Mouse (Mus musculus) heart, postnatal 0 days (tissue): ENCODE measurements at regions not wholly inside any gene's neighbourhood (a gene's known extent, or its start where the extent isn't known, plus 50 kb on each side); places are given as distances from the start of the nearest gene placed in this dataset.

Experiments used
- ATAC-seq: fragments of 200-750 bp; cut with Nextera tagmentation; 2 replicates; pipeline ENCODE4 v1.8.0; 2017; ENCODE audit warnings: low read depth, moderate number of reproducible peaks, moderate library complexity; ENCODE audit not compliant: insufficient read depth
- DNase-seq: peaks from one replicate; pipeline ENCODE4 v3.0.0-alpha.2; 2016; ENCODE audit warnings: low spot score
- H3K27ac ChIP-seq: fragments of 300-500 bp; sonication (generic); 2 replicates; pipeline ENCODE4 v1.5.1; 2014; ENCODE audit warnings: low read depth, mild to moderate bottlenecking
- H3K27me3 ChIP-seq: fragments of 300-500 bp; sonication (generic); 2 replicates; pipeline ENCODE4 v1.6.1; 2014; ENCODE audit warnings: low read length, mixed read lengths; ENCODE audit not compliant: control insufficient read depth, insufficient read depth
- H3K36me3 ChIP-seq: fragments of 300-500 bp; sonication (generic); replicated peaks from 2 replicates; pipeline ENCODE4 v1.6.1; 2014; ENCODE audit warnings: low read length, mixed read lengths; ENCODE audit not compliant: control insufficient read depth, insufficient read depth
- H3K4me1 ChIP-seq: fragments of 300-500 bp; sonication (generic); 2 replicates; pipeline ENCODE4 v1.6.1; 2014; ENCODE audit warnings: antibody characterized with exemption; ENCODE audit not compliant: control insufficient read depth, insufficient read depth
- H3K4me2 ChIP-seq: fragments of 300-500 bp; sonication (generic); 2 replicates; pipeline ENCODE4 v1.6.1; 2014; ENCODE audit warnings: low read depth, mild to moderate bottlenecking, low read length, moderate library complexity
- H3K4me3 ChIP-seq: fragments of 300-500 bp; sonication (generic); 2 replicates; pipeline ENCODE4 v1.5.1; 2014; ENCODE audit warnings: low read depth, low read length
- H3K9ac ChIP-seq: fragments of 300-500 bp; sonication (generic); replicated peaks from 2 replicates; pipeline ENCODE4 v1.6.1; 2014; ENCODE audit warnings: low read depth, low read length, mixed read lengths
- H3K9me3 ChIP-seq: fragments of 300-500 bp; sonication (generic); replicated peaks from 2 replicates; pipeline ENCODE4 v1.6.1; 2016; ENCODE audit warnings: low read length; ENCODE audit not compliant: control insufficient read depth
- CTCF ChIP-seq: IDR thresholded peaks from 2 replicates; pipeline ENCODE4 v1.5.1; 2016; ENCODE audit warnings: antibody characterized with exemption, control low read depth, low read depth
- EP300 ChIP-seq: IDR thresholded peaks from 2 replicates; pipeline ENCODE4 v1.6.1; 2016; ENCODE audit warnings: antibody characterized with exemption, low read depth
- WGBS: fragments of 180-500 bp; shearing (Covaris S2); extraction: QIAGEN DNeasy Blood & Tissue Kit; methylation state at CpG from one replicate; pipeline ENCODE4 v1.1.7; 2014; 5-methylcytosine and 5-hydroxymethylcytosine counted together

DNA sequence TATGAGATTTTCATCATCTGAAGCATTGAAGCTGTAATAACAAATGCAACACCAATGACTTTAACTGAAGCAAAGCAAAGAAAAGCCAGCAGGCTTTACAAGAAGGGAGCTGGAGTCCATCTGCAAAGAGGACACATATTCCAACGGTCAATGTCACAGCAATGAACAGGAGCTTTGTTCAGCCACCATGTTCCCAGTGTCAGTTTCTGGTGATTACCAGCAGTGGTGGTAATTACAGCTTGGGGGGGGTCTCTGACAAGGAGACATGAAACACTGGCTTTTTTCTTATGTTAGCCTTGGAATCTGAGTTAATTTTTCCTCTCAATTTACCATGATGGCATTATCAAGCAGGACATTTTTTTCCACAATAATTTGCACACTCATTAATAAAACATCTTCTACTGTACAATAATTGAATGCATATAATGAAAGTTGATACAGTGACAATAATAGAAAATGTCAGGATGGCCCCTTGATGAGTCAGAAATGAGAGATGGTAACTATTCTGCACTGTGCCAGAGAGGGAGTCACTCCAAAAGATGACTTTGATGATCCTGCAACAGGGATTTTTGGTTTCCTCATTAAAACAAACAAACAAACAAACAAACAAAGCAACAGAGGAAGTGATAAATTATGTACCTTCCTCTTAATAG is 373.4 kb downstream of the Frk start:
- H3K9ac ChIP-seq: no peak overlapping the region
- TF ChIP-seq EP300 (no peak), CTCF (no peak)
- H3K4me1 ChIP-seq: no peaks in the 10 kb centered on the region
- 65% methylated on average over 1 of the region's 1 CpGs for WGBS
- no peak overlapping the region for H3K4me3 ChIP-seq
- no peak for DNase-seq
- H3K27ac ChIP-seq: no peak overlapping the region
- no peaks in the 10 kb centered on the region for H3K36me3 ChIP-seq
- no peaks in the 10 kb centered on the region for H3K9me3 ChIP-seq
- no peak for ATAC-seq
- no peak overlapping the region for H3K4me2 ChIP-seq
- no peaks in the 10 kb centered on the region for H3K27me3 ChIP-seq

DNA sequence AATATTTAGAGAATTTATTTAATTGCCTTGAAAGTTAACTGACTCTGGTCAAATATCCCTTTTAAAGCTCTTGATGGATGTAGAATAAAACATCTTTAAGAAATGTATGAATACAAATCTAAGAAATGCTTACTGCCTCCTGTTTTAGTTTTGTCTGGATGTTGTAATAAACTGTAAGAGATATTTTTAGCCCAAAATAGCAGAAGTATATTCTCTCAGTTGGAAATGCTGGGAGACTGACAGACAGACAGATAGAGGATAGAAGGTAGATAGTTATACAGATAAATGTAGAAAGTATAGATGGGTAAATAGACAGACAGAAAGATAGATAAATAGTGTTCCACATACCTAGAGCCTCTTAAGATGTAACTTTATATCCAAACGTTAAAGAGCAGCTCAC is 379.5 kb downstream of the Frk start:
- WGBS: 55% methylated on average over 1 of the region's 1 CpGs
- H3K4me3 ChIP-seq: no peak overlapping the region
- no peak overlapping the region for H3K27ac ChIP-seq
- H3K4me1 ChIP-seq: no peaks in the 10 kb centered on the region
- ATAC-seq: no peak
- TF ChIP-seq CTCF: no peak
- no peak for TF ChIP-seq EP300
- no peak overlapping the region for H3K9ac ChIP-seq
- no peaks in the 10 kb centered on the region for H3K9me3 ChIP-seq
- no peak for DNase-seq
- no peaks in the 10 kb centered on the region for H3K36me3 ChIP-seq
- no peaks in the 10 kb centered on the region for H3K27me3 ChIP-seq
- H3K4me2 ChIP-seq: no peak overlapping the region

DNA sequence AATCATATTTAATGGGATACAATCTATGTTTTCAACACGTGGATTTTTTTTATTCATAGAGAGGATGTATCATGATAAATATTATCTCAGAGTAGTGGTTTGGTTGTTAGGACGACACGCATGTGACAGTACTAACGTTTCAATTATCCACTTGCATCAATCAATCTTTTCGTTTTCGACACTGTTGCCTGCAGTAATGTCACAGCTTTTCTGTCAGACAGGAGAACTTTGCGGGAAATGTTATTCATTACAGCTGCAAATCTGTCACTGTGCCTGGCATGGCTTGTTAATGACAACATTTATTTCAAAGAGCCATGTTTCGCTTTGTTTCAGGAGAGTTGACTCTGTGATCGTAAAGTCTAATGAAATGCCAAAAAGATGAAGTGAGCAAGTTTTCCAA is 388.7 kb downstream of the Frk start:
- DNase-seq (no peak), ATAC-seq (no peak)
- H3K4me3 ChIP-seq: no peak overlapping the region
- no peaks in the 10 kb centered on the region for H3K4me1 ChIP-seq
- no peak overlapping the region for H3K9ac ChIP-seq
- H3K27ac ChIP-seq: no peak overlapping the region
- H3K4me2 ChIP-seq: no peak overlapping the region
- no peaks in the 10 kb centered on the region for H3K9me3 ChIP-seq
- no peaks in the 10 kb centered on the region for H3K36me3 ChIP-seq
- TF ChIP-seq CTCF: no peak
- no peak for TF ChIP-seq EP300
- WGBS: 79% methylated on average over 9 of the region's 9 CpGs
- H3K27me3 ChIP-seq: no peaks in the 10 kb centered on the region

DNA sequence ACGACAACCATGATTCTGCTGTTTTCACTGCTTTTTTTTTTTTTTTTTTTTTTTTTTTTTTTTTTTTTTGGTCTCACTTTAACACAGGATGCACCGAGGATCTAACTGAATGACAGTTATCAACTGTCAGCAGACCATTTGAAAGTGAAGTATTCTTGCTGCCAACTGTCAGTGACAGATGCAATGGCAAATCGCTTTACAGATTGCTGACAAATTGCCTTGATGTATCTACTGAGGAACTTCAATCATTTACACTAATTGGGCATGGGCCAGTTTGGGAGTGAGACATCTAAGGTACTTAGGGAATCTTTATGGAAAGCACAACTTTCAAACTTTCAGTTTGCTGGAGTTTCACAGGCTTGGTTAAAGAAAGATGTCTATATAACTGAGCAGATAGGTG is 395.3 kb downstream of the Frk start:
- DNase-seq (no peak), ATAC-seq (no peak)
- Histone ChIP-seq H3K4me1 (no peaks in the 10 kb centered on the region), H3K4me2 (no peak overlapping the region), H3K36me3 (no peaks in the 10 kb centered on the region), H3K4me3 (no peak overlapping the region), H3K27me3 (no peaks in the 10 kb centered on the region), H3K9me3 (no peaks in the 10 kb centered on the region), H3K9ac (no peak overlapping the region), H3K27ac (no peak overlapping the region)
- TF ChIP-seq EP300: no peak
- TF ChIP-seq CTCF: no peak
- 58% methylated on average over 3 of the region's 3 CpGs for WGBS

DNA sequence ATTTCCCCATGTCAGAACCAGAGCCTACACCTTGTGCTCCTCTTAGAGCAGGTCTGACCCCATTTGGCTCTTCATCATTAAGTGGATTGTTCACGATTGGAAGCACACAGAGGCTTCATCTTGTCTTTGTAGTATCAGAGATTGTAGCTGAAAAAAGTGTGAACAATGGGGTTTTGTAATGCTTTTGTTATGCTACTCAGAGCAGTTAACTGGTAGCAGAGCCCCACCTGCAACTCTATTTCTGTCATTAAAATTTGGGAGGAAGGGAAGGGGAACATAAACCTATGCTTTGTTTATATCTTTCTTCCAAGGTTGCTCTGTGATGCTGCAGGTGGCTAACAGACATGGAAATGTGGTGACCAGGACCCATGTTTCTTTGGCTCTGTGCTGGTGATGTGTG is 404.4 kb downstream of the Frk start:
- Histone ChIP-seq H3K36me3 (no peaks in the 10 kb centered on the region), H3K9ac (no peak overlapping the region), H3K27ac (no peak overlapping the region), H3K9me3 (no peaks in the 10 kb centered on the region), H3K4me1 (no peaks in the 10 kb centered on the region), H3K4me3 (no peak overlapping the region), H3K4me2 (no peak overlapping the region), H3K27me3 (no peaks in the 10 kb centered on the region)
- DNase-seq (no peak), ATAC-seq (no peak)
- 47% methylated on average over 1 of the region's 1 CpGs for WGBS
- no peak for TF ChIP-seq EP300
- no peak for TF ChIP-seq CTCF

DNA sequence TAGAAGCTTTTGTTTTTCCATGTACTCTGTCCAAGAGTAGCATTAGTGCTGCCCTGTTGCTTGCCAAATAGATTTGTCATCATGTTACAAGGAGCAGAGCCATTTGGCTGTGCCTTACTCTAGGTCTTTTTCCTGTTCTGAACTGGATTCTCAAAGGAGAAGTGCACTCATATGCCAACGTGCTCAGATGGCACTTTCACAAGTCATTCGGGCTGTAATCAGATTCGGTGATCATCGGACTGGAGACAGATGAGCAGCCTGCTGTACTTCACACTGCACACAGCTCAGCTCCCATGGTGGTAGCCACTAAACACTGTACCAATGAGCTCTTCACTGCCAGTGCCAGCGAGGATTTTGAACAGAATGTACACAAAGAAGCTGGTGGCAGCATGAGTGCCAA is 421.1 kb downstream of the Frk start:
- no peak overlapping the region for H3K27ac ChIP-seq
- DNase-seq (no peak), ATAC-seq (no peak)
- no peak for TF ChIP-seq EP300
- no peak for TF ChIP-seq CTCF
- H3K36me3 ChIP-seq: no peaks in the 10 kb centered on the region
- no peaks in the 10 kb centered on the region for H3K9me3 ChIP-seq
- 74% methylated on average over 5 of the region's 5 CpGs for WGBS
- 0 out of 2 replicates have a peak, but pooled peaks cover 6% of the 10 kb centered on the region for H3K4me1 ChIP-seq
- H3K9ac ChIP-seq: no peak overlapping the region
- no peak overlapping the region for H3K4me3 ChIP-seq
- no peak overlapping the region for H3K4me2 ChIP-seq
- no peaks in the 10 kb centered on the region for H3K27me3 ChIP-seq
